Mouse (Mus musculus) limb, embryonic 15.5 days (tissue): ENCODE data around the gene Prmt2. TPM values are rescaled to one million over a fixed set of nuclear protein-coding genes. Genes with fewer than 3 reads are reported as not detected.
A peak's percentile ranks its signal among the peaks of the same experiment; 100 is the strongest.

Experiments used
- ATAC-seq: fragments of 200-750 bp; cut with Nextera tagmentation; 2 replicates; pipeline ENCODE4 v1.8.0; 2017; ENCODE audit warnings: low read depth, moderate TSS enrichment; ENCODE audit not compliant: insufficient number of reproducible peaks, low FRiP score, low TSS enrichment
- H3K27ac ChIP-seq: fragments of 300-500 bp; sonication (generic); 2 replicates; pipeline ENCODE4 v1.5.1; 2015; ENCODE audit warnings: moderate library complexity, mild to moderate bottlenecking, inconsistent platforms
- H3K27me3 ChIP-seq: fragments of 300-500 bp; sonication (generic); 2 replicates; pipeline ENCODE4 v1.6.1; 2015; ENCODE audit warnings: inconsistent platforms
- H3K36me3 ChIP-seq: fragments of 300-500 bp; sonication (generic); 2 replicates; pipeline ENCODE4 v1.6.1; 2015; ENCODE audit warnings: inconsistent platforms
- H3K4me1 ChIP-seq: fragments of 300-500 bp; sonication (generic); 2 replicates; pipeline ENCODE4 v1.6.1; 2015; ENCODE audit warnings: inconsistent platforms
- H3K4me2 ChIP-seq: fragments of 300-500 bp; sonication (generic); 2 replicates; pipeline ENCODE4 v1.6.1; 2015; ENCODE audit warnings: mild to moderate bottlenecking, inconsistent platforms
- H3K4me3 ChIP-seq: fragments of 300-500 bp; sonication (generic); 2 replicates; pipeline ENCODE4 v1.5.1; 2015; ENCODE audit warnings: mild to moderate bottlenecking, inconsistent platforms
- H3K9ac ChIP-seq: fragments of 300-500 bp; sonication (generic); 2 replicates; pipeline ENCODE4 v1.6.1; 2015; ENCODE audit warnings: inconsistent platforms
- H3K9me3 ChIP-seq: fragments of 300-500 bp; sonication (generic); 2 replicates; pipeline ENCODE4 v1.6.1; 2016; ENCODE audit warnings: inconsistent platforms
- WGBS: fragments of 180-500 bp; shearing (Covaris S2); methylation state at CpG from one replicate; pipeline ENCODE4 v1.1.7; 2015; 5-methylcytosine and 5-hydroxymethylcytosine counted together
- polyA plus RNA-seq: library from polyadenylated mRNA; unstranded; fragments of >200 nt; fragmentation: Nextera tagmentation; extraction: Ambion mirVana; gene quantifications from 2 replicates; pipeline ENCODE4 v1.2.1, GENCODE M21; 2015

Gene Prmt2
- polyA plus RNA-seq, 1 experiment from 2014 or later = 53.6 TPM

DNA sequence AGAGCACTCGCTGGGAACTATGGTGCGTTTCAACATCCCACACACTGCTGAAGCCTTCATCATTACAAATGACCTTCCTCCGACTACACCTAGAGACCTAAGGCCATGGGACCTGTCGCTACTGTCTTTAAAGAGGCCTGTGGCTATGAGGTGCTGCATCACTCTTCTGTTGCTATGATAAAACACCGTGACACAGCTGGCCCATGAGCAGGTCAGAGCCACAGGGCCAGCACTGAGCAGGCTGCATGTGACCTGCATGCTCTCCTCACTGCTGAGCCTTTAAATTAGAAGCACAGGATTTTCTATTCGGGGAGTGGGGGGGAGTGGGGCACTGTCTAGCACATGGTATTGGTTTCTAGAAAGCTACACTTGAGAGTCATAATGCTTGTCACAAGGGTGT lies 25.5 kb downstream of the Prmt2 start:
- ATAC-seq = no peak
- no peak overlapping the region for H3K4me3 ChIP-seq
- H3K4me2 ChIP-seq = no peak overlapping the region
- no peak overlapping the region for H3K27ac ChIP-seq
- no peaks in the 10 kb centered on the region for H3K27me3 ChIP-seq
- no peaks in the 10 kb centered on the region for H3K9me3 ChIP-seq
- no peak overlapping the region for H3K9ac ChIP-seq
- no peaks in the 10 kb centered on the region for H3K4me1 ChIP-seq
- 89% methylated on average over 6 of the region's 6 CpGs for WGBS
- H3K36me3 ChIP-seq = peaks cover 85% of the 10 kb centered on the region

- Histone ChIP-seq H3K4me3 (no peak overlapping the region), H3K4me2 (no peak overlapping the region), H3K36me3 (peaks cover 78% of the 10 kb centered on the region), H3K9ac (no peak overlapping the region), H3K4me1 (no peaks in the 10 kb centered on the region), H3K27ac (no peak overlapping the region), H3K9me3 (no peaks in the 10 kb centered on the region), H3K27me3 (no peaks in the 10 kb centered on the region)
- ATAC-seq = no peak
- 95% methylated on average over 7 of the region's 7 CpGs for WGBS
Measured at GRCm38 (mm10) chr10:76210806-76211205, 26.9 kb downstream of the Prmt2 start.

- 85% methylated on average over 8 of the region's 8 CpGs for WGBS
- Histone ChIP-seq H3K4me1 (no peaks in the 10 kb centered on the region), H3K9ac (no peak overlapping the region), H3K9me3 (no peaks in the 10 kb centered on the region), H3K27ac (no peak overlapping the region), H3K4me2 (no peak overlapping the region), H3K27me3 (no peaks in the 10 kb centered on the region), H3K4me3 (no peak overlapping the region), H3K36me3 (peaks cover 62% of the 10 kb centered on the region)
- ATAC-seq = no peak
Measured at GRCm38 (mm10) chr10:76209241-76209640, 28.4 kb downstream of the Prmt2 start.

DNA sequence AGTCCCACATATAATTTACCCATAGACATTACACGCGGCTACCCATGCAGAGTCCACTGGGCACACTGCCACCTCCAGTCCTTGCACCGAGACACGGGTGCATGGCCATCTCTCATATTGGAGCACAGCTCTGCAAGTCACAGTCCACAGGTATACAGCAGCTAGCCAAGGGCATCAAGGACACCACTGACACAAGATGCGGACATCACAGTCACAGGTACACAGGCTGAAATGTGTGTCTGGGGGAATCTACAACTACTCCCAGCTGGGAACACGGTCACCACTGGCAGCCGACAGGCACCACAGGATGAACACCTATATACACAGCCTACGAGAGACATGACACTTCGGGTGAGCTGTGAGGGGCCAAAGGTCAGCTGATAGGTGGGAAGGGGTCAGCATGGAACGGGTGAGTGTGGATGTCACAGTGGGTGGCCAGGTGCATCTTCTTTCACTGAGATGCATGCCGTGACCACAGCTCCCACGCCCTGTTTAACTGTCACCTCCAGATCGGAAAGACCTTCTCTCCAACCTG lies 30.3 kb downstream of the Prmt2 start:
- WGBS = 88% methylated on average over 13 of the region's 13 CpGs
- no peak overlapping the region for H3K4me3 ChIP-seq
- H3K36me3 ChIP-seq = peaks cover 45% of the 10 kb centered on the region
- ATAC-seq = no peak
- no peaks in the 10 kb centered on the region for H3K4me1 ChIP-seq
- H3K27ac ChIP-seq = no peak overlapping the region
- H3K27me3 ChIP-seq = no peaks in the 10 kb centered on the region
- no peak overlapping the region for H3K9ac ChIP-seq
- H3K4me2 ChIP-seq = no peak overlapping the region
- no peaks in the 10 kb centered on the region for H3K9me3 ChIP-seq

GRCm38 (mm10) chr10:76203798-76204283 lies 33.8 kb downstream of the Prmt2 start:
- WGBS = 9% methylated on average over 17 of the region's 18 CpGs
- Histone ChIP-seq H3K36me3 (peaks cover 21% of the 10 kb centered on the region), H3K9me3 (no peaks in the 10 kb centered on the region), H3K4me2 (peak overlapping the region; percentile 56), H3K9ac (peak overlapping the region; percentile 40), H3K27me3 (no peaks in the 10 kb centered on the region), H3K4me3 (peak overlapping the region; percentile 39), H3K27ac (no peak overlapping the region), H3K4me1 (no peaks in the 10 kb centered on the region)
- no peak for ATAC-seq

GRCm38 (mm10) chr10:76201978-76202377 lies 35.7 kb downstream of the Prmt2 start:
- Histone ChIP-seq H3K4me2 (no peak overlapping the region), H3K9ac (no peak overlapping the region), H3K9me3 (no peaks in the 10 kb centered on the region), H3K27me3 (no peaks in the 10 kb centered on the region), H3K4me3 (no peak overlapping the region), H3K4me1 (no peaks in the 10 kb centered on the region), H3K27ac (no peak overlapping the region), H3K36me3 (peaks cover 5% of the 10 kb centered on the region; the same call in 1 of the 2 replicates)
- 15% methylated on average over 7 of the region's 7 CpGs for WGBS
- ATAC-seq = no peak

- 85% methylated on average over 3 of the region's 3 CpGs for WGBS
- ATAC-seq = no peak
- H3K36me3 ChIP-seq = no peaks in the 10 kb centered on the region
- H3K9ac ChIP-seq = no peak overlapping the region
- no peaks in the 10 kb centered on the region for H3K4me1 ChIP-seq
- H3K4me2 ChIP-seq = no peak overlapping the region
- H3K27ac ChIP-seq = no peak overlapping the region
- no peaks in the 10 kb centered on the region for H3K27me3 ChIP-seq
- H3K4me3 ChIP-seq = no peak overlapping the region
- H3K9me3 ChIP-seq = no peaks in the 10 kb centered on the region
Measured at GRCm38 (mm10) chr10:76201416-76201815, 36.2 kb downstream of the Prmt2 start.

- H3K27me3 ChIP-seq = no peaks in the 10 kb centered on the region
- no peak overlapping the region for H3K27ac ChIP-seq
- H3K9me3 ChIP-seq = no peaks in the 10 kb centered on the region
- no peak for ATAC-seq
- H3K4me2 ChIP-seq = no peak overlapping the region
- no peak overlapping the region for H3K4me3 ChIP-seq
- no peaks in the 10 kb centered on the region for H3K4me1 ChIP-seq
- 98% methylated on average over 1 of the region's 1 CpGs for WGBS
- no peak overlapping the region for H3K9ac ChIP-seq
- H3K36me3 ChIP-seq = no peaks in the 10 kb centered on the region
Measured at GRCm38 (mm10) chr10:76188010-76188409, 49.7 kb downstream of the Prmt2 start.

DNA sequence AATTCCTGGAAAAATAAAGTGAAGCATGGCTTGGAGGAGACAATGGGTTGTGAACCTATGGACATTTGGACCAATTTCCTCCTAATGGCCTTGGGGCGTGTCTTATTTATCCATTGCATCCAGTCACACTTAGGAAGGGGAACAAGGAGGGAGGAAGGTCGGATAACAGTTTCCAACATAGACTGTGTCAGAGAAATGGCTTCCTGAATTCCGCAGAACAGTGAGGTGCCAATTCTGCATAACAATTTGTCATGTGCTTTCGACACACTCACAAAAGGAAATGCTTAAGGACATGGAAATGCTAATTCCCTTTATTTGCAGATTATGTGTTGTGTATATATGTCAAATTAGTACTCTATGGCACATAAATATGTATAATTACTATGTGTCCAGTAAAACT lies 52.4 kb downstream of the Prmt2 start:
- Histone ChIP-seq H3K27me3 (no peaks in the 10 kb centered on the region), H3K27ac (no peak overlapping the region), H3K9me3 (no peaks in the 10 kb centered on the region), H3K9ac (no peak overlapping the region), H3K4me2 (no peak overlapping the region), H3K4me3 (no peak overlapping the region), H3K4me1 (no peaks in the 10 kb centered on the region), H3K36me3 (no peaks in the 10 kb centered on the region)
- 73% methylated on average over 4 of the region's 4 CpGs for WGBS
- no peak for ATAC-seq

DNA sequence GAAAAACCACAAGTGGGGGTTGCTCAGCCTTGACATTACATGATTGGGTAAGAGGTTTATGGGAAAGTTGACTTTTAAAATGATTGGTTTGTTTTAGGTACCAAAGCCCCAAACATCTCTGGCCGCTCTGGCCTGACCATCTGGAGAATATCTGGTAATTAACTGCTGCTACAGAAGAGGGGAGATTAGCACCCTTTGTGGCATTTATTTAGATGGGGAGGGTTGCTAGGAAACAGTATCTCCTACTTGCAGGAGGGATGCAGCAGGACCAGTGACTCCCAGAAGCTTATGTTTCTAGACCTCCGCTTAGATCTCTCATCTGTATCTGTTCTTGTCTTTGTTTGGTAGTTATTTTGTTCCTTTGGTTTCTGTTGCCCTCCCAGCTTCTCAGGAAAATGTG lies 62.8 kb downstream of the Prmt2 start:
- WGBS = 48% methylated on average over 2 of the region's 2 CpGs
- Histone ChIP-seq H3K4me2 (no peak overlapping the region), H3K27ac (no peak overlapping the region), H3K9me3 (no peaks in the 10 kb centered on the region), H3K9ac (no peak overlapping the region), H3K4me3 (no peak overlapping the region), H3K4me1 (no peaks in the 10 kb centered on the region), H3K36me3 (no peaks in the 10 kb centered on the region), H3K27me3 (no peaks in the 10 kb centered on the region)
- ATAC-seq = no peak

- Histone ChIP-seq H3K9ac (no peak overlapping the region), H3K27me3 (no peaks in the 10 kb centered on the region), H3K4me2 (no peak overlapping the region), H3K9me3 (no peaks in the 10 kb centered on the region), H3K4me1 (no peaks in the 10 kb centered on the region), H3K27ac (no peak overlapping the region), H3K4me3 (no peak overlapping the region), H3K36me3 (no peaks in the 10 kb centered on the region)
- ATAC-seq = no peak
- WGBS = 54% methylated on average over 1 of the region's 1 CpGs
Measured at GRCm38 (mm10) chr10:76158009-76158408, 79.7 kb downstream of the Prmt2 start.

- H3K4me3 ChIP-seq = no peak overlapping the region
- no peak for ATAC-seq
- H3K9me3 ChIP-seq = no peaks in the 10 kb centered on the region
- no peak overlapping the region for H3K9ac ChIP-seq
- no peak overlapping the region for H3K4me2 ChIP-seq
- H3K27me3 ChIP-seq = no peaks in the 10 kb centered on the region
- no peaks in the 10 kb centered on the region for H3K4me1 ChIP-seq
- 77% methylated on average over 5 of the region's 5 CpGs for WGBS
- H3K27ac ChIP-seq = no peak overlapping the region
- H3K36me3 ChIP-seq = no peaks in the 10 kb centered on the region
Measured at GRCm38 (mm10) chr10:76157528-76157927, 80.1 kb downstream of the Prmt2 start.
